Mouse (Mus musculus) monocyte, adult 59 days (primary cell): ENCODE results near the gene Uba3. TPM values are rescaled to one million over a fixed set of nuclear protein-coding genes. Genes with fewer than 3 reads are reported as not detected.

Source experiments
- total RNA-seq, 2 experiments: library from RNA; stranded (reverse); gene quantifications; one replicate each; pipeline ENCODE4 v1.2.4; 2023

Gene Uba3
- 10 to 100 TPM; 31.5 to 32.9 TPM for total RNA-seq

DNA sequence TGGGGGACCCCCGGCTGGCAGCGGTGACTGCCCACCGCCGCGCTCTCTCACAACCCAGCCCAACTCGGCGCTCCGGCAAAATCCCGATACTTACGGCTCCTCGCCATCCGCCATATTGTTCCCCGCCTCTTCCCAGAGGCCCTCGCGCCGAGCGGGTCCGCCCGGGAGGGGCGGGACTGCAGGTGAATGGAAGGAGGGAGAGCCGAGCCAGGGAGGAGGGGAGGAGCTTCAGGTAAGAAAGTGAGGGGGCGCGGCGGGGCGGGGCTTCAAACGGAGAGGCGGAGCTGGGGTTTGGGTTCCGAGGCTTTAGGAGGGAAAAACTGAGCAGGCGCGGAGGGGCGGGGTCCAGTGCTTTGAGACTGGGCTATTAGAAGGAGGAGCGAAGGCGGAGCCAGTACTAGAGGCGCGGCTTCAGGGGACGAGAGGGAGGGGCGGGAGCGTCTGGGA, at the start of gene Uba3:
TSS of gene Uba3 (minus strand) at position 209 of the 447 bp plus-strand sequence.

DNA sequence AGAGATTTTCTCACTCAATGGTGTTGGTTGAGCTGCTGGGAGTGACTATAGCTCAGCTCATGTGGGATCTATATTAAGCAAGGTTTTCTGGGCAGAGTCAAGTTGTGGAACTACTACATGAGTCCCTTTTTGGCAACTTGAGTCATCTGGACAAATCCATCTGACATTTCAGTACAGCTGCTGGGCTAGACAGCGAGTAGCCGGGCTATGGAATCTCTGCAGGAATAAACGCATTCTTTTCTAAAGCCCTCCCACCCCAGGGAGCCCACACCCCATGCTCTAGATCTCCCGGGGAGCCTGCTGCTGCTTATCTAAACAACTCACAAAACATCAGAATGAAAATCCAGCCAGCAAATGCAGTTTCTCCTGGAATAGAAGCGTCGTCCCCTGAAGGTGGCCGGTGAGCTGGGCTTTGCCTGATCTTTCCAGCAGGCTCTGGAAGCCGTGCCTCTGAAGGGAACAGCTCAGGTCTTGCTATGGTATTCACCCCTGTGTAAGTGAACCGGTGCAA, 47.3 kb upstream of the Uba3 start, which contains the start of gene Lmod3:
TSS of gene Lmod3 (minus strand) at position 49 of the 511 bp plus-strand sequence.

DNA sequence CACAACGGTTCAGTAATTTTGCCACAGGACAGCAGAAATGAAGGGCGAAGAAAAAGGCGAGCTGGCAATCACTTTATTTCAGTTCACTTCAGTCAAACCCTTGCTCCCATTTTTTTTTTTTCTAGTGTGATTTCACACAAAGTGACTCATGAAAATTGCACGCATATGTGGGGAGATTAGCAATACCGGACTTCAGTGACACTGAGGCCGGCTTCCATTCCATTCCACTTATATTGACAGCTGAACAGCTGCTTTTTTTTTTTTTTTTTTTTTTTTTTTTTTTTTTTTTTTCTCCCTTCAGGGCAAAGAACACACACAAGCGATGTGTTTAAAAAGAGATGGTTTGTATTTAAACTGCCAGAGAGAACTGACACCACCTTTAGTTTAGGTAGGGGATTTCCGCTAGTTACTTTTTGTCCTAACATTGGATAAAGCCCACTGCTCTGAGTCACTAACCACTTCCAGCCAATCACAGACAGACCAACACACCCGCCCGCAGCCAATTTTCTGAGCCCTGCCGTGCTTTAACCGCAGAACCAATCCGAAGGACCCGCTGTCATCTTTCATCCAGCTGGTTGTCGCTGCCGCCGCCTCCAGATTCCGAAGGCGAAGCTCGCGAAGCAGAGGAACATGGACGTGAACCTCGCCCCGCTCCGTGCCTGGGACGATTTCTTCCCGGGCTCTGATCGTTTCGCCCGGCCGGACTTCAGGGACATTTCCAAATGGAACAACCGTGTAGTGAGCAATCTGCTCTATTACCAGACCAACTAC, 4.9 kb upstream of the Uba3 start, which contains the start of gene Arl6ip5:
TSS of gene Arl6ip5 (plus strand) at position 499 of the 771 bp plus-strand sequence.

DNA sequence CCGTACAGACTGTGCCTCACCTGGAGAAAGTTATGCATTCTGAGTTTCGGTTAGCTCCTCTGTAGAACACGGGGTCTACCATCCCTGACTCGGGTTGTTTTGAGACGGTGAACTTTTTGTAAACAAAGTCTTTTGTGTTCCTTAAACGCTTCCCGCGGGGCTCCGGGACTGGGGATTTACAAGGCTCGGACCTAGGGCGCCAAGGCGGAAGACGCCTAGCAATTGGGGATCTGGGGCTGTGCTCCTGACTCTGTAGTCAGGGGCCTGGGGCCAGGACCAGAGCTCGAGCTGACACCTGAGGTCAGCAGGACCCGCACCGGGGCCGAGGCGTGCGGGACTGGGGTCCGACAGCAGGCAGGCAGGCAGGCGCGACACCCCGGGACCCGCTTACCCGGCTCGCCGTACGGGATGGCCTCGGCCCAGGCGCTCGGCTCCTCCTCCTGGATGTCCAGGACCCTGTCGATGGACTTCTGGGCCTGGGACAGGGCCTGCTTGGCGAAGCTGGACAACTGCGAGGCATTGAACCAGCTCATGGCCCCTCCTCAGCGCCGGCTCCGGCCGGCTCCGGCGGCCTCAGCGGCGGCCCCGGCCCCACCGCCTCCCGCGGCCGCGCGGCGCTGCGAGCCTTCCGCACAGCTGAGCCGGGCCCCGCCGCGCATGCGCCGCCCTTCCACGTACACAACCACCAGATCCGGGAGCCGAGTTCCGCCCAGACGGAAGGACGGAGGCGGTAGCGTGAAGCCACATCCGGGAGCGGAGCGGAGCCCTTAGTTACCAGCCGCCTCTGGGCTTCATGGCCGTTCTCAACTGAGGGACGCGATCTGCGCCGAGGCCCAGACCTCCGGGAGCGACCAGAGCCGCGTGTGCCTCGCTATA, 26.7 kb downstream of the Uba3 start, which contains the start of gene Tmf1:
TSS of gene Tmf1 (minus strand) at position 632 of the 876 bp plus-strand sequence.

DNA sequence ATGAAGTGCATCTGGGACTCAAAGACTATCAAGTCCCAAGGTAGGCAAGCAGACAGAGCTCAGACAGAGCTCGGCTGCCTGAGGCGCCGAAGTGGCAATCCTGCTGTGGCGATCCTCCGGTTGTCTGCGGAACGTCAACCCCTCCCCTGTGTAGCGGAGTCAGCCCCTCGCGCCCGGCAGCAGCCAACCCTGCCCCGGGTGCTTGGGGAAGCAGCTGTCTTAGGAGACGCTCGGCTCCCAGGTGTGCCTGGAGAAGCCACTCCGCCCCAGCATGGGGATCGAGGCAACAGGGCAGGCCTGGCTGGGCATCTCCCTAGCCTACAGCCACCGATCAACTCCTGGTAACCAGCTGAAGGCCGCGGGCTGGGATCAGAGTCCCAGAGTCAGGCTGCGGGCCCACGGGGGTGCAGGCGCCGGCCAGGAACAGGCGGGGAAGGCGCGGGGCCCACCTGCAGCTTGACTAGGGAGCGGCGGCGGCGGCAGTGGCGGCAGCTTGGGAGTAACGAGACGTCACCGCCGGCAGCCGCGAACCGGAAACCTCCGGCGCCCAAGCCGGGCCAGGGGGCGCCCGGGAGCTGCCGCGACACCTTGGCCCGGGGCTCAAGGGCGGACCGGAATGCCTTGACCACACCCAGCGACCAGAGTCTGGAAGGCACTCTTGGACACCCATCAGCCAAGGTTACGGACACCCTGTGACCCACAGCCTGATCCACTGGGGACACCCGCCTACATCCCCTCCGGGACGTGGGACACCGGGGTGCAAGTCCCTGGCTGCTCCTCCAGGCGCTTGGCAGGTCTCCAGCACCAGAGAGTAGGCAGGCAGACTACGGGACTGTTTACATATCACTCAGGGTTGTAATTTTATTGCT, 56.8 kb downstream of the Uba3 start, which contains the start of gene Eogt:
TSS of gene Eogt (minus strand) at position 800 of the 869 bp plus-strand sequence.

Other genes with a start within 250 kb of the Uba3 start
- not detected for gene Fam19a4, start 145.2 kb downstream of the Uba3 start, total RNA-seq
- 10 to 100 TPM; 11.9 to 14.2 TPM for gene Eogt, start 56.5 kb downstream of the Uba3 start, total RNA-seq
- 10 to 100 TPM; 55.0 to 58.1 TPM for gene Tmf1, start 26.5 kb downstream of the Uba3 start, total RNA-seq
- 100 to 1,000 TPM; 178 to 191 TPM for gene Arl6ip5, start 5.0 kb upstream of the Uba3 start, total RNA-seq
- not detected for gene Lmod3, start 47.1 kb upstream of the Uba3 start, total RNA-seq